Mouse (Mus musculus) cerebellum, adult (tissue): ENCODE data around the gene Rbm12.
A peak's percentile ranks its signal among the peaks of the same experiment; 100 is the strongest.
"Not testable (repeated sequence)": the region's sequence is repeated elsewhere in the genome, so short reads cannot be mapped to it uniquely, and the experiment has no call there.

Experiments
- ATAC-seq: cut with Nextera tagmentation; 2 replicates; pipeline ENCODE4 v1.9.2; 2017; ENCODE audit warnings: mild to moderate bottlenecking, moderate library complexity, mixed read lengths; ENCODE audit not compliant: insufficient number of reproducible peaks, low FRiP score, low TSS enrichment

Gene Rbm12

GRCm38 (mm10) chr2:156111358-156112079 is at the start of gene Rbm12, which contains the start of gene Cpne1:
TSS of gene Rbm12 (minus strand) at chr2:156111978.
TSS of gene Cpne1 (minus strand) at chr2:156111965.
- peak; percentile 76; the same call in 1 of the 2 replicates for ATAC-seq

- no peak for ATAC-seq
These were observed 39.8 kb upstream of the Rbm12 start for GRCm38 (mm10) chr2:156151538-156151937.

DNA sequence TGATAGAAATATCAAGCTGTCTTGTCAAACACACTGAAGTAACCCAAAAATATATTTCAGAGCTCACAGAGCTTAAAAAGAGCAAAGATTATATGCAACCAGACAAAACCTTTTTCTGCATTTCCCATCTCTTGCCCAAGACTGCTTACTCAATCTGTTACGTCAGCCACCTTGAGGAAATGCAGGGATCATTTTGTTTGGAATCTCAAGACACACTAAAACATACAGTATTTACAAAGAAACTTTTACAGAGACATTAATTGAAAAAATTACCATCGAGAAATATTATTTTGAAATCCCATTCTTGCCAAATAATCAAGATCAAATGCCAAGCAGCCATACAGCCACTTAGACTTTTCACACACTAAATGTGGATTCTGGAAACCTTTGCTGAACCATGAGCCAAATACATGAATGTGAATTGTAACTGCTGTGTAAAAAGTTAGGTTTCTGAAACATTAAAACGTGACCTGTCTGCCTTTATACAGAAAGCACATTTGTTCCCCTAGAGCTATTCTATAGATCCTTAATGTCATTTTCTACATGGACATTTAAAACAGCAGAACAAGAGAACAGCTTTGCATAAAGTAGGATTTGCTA is 35.6 kb upstream of the Rbm12 start:
- ATAC-seq: no peak

GRCm38 (mm10) chr2:156146272-156146989 is 34.7 kb upstream of the Rbm12 start:
- ATAC-seq: no peak

DNA sequence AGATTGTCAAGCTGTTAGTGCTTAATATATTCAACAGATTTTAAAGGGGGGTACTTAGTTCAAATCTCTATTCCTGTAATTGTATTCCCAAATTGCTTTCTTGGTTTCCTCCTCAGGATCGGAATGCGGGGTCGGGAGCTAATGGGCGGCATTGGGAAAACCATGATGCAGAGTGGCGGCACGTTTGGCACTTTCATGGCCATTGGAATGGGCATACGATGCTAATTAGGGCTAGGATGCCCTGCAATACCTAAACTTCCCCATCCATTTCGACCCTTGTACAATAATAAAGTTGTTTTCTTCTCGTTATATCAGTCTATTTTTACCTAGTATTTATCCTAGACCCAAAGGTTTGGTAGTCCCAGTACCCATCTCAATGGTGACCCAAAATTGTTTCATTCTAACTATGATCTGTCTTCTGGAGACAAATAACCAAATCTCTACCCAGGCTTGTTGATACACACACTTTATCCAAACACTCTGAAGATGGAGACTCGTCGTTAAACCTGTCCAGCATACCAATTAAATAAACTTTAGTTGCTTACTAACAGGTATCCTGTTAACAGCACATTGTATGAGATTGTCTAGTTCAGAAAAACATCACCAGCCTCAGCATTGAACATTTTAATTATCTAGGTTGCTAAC is 33.8 kb upstream of the Rbm12 start:
- ATAC-seq: no peak

- ATAC-seq: peak; percentile 91
These were observed 32.4 kb upstream of the Rbm12 start, which contains the start of the genes Romo1 and Nfs1 for GRCm38 (mm10) chr2:156143953-156144724. TSS of gene Romo1 (plus strand) at chr2:156144039. TSS of gene Nfs1 (minus strand) at chr2:156144186.

GRCm38 (mm10) chr2:156143367-156143766 is 31.6 kb upstream of the Rbm12 start:
- no peak for ATAC-seq

- ATAC-seq: no peak
These were observed 31.0 kb upstream of the Rbm12 start for GRCm38 (mm10) chr2:156142820-156143219.

- no peak for ATAC-seq
These were observed 23.9 kb upstream of the Rbm12 start for GRCm38 (mm10) chr2:156135695-156136094.

GRCm38 (mm10) chr2:156134161-156134560 is 22.4 kb upstream of the Rbm12 start:
- no peak for ATAC-seq

- ATAC-seq: no peak
These were observed 15.2 kb upstream of the Rbm12 start, which contains the start of gene Gm28036 for GRCm38 (mm10) chr2:156126992-156127391. TSS of gene Gm28036 (minus strand) at chr2:156127092.

DNA sequence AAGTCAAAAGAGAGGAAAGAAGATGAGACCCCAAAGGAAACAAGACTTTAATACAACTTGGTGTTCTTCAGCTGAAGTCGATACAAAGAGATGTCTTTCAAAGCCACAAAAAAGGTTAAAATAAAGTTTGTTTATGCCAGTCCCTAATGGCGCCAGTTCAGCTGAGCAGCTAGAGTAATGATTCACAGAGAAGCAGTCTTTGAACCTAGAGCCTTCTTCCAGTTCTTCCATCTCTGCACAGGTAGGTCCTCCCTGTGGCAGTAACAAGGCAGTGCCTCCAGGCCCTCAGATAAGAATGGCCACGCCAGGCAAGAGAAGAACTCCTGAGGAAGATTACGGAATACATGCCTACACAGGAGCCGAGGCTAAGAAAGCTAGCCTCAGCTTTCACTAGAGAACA is 12.0 kb upstream of the Rbm12 start:
- no peak for ATAC-seq

DNA sequence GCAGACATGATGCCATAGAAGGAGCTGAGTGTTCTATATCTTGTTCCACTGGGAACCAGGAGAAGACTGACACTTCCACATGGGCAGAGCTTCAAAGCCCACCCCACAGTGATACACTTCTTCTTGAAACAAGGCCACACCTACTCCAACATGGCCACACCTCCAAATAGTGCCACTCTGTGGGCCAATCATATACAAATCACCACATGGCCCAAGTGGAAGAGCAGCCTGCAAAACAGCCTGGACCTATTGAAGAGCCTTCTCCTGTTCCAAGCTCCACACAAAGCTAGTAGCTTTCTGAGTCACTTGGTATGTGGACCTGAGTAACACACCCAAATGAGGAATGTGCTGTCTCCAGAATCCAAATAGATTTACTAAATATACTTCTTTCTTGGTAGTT is 7.8 kb upstream of the Rbm12 start:
- ATAC-seq: no peak

- ATAC-seq: not testable (repeated sequence)
These were observed 274 bp upstream of the Rbm12 start for GRCm38 (mm10) chr2:156112080-156112423.

GRCm38 (mm10) chr2:156110627-156111357 is 986 bp downstream of the Rbm12 start:
- ATAC-seq: peak; percentile 26; the same call in 1 of the 2 replicates

GRCm38 (mm10) chr2:156091926-156092325 is 19.9 kb downstream of the Rbm12 start:
- ATAC-seq: no peak

GRCm38 (mm10) chr2:156089799-156090198 is 22.0 kb downstream of the Rbm12 start:
- ATAC-seq: no peak

DNA sequence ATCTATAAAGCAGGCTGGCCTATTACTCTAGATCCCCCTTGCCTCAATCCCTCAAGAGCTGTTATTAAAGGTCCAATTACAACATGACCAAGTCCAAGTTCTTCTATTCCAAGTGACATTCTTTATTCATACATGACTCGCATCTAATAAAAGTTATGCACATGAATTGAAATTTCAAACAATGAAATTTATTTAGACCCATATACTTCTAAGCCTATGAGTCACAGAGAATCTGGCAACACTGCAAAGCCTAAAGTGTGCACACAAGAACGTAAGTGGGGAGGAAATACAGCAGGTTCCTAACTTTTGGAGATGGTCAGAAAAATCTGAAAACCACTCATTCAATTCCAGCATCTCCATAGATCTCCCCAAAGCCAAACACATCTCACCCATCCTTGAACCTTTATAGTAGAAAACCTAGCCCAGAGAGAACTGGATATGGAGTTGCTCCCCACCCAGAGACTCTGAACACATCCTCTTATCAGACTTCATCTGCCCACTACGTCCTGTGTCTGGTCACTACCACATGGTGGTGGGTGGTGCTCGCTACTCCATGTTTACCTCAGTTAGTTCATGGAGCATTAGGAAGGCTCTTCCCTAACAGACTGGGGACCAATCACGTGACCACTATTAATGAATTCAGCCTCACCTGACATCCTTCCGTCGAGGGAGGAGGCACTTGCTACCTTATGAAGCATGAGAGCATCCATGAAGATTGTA is 24.2 kb downstream of the Rbm12 start:
- ATAC-seq: no peak

DNA sequence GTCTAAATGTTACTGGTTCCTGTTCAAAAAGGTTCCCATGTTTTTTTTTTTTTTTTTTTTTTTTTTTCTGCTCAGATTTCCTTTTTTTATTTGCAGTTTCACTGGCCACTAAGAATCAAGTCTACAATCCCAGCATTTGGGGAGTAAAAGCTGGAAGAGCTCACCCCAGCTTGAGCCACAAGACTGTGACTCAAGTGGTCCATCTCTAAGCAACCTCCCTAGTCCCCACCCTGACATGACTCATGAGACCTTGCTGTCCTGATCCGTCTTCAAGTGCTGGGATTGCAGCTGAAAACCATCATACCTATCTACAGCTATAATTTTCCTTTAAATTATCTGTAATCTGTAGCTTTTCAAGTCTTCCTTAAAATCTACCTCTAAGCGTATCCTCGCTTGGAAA is 27.2 kb downstream of the Rbm12 start:
- ATAC-seq: no peak
